Mouse (Mus musculus): ENCODE measurements around the gene Mrnip. TPM values are rescaled to one million over a fixed set of nuclear protein-coding genes. Genes with fewer than 3 reads are reported as not detected.

Mrnip gene
- polyA plus RNA-seq, 2 experiments: 7.6 to 8.5 TPM

GRCm38 (mm10) chr11:50132265-50132664 lies 42.0 kb upstream of the Mrnip start:
- Histone ChIP-seq H3K27ac (no peak overlapping the region), H3K4me3 (ENCODE audit: insufficient read depth in 1 of 2, low read depth in 2 of 2, low read length in 2 of 2) (peak overlapping the region; percentile 67 to 89), H3K36me3 (replicated peaks; ENCODE audit: control insufficient read depth, insufficient read depth, low read depth) (peaks cover 4% of the 10 kb centered on the region; the same call in 1 of the 2 replicates), H3K4me1 (replicated peaks; ENCODE audit: control insufficient read depth in 2 of 2, insufficient read depth in 2 of 2, low read length in 1 of 2) (peaks cover 14 to 15% of the 10 kb centered on the region in 2 experiments), H3K27me3 (ENCODE audit: control insufficient read depth, insufficient read depth, low read length) (no peaks in the 10 kb centered on the region), H3K9ac (replicated peaks) (peak overlapping the region; percentile 82; the same call in 1 of the 2 replicates), H3K9me3 (ENCODE audit: control insufficient read depth, low read length) (no peaks in the 10 kb centered on the region), H3K4me2 (ENCODE audit: low read depth) (peak overlapping the region; percentile 91)
- ATAC-seq (ENCODE audit: insufficient read depth) (no peak), DNase-seq (ENCODE audit: low read depth in 3 of 3, low spot score in 3 of 3) (no peak)
- TF ChIP-seq EP300 (IDR thresholded peaks at IDR 0.05; ENCODE audit: low read depth) (no peak), CTCF (IDR thresholded peaks at IDR 0.05; ENCODE audit: low read depth) (no peak)
- WGBS (ENCODE audit: insufficient replicate concordance): 71% methylated on average over 6 of the region's 6 CpGs

DNA sequence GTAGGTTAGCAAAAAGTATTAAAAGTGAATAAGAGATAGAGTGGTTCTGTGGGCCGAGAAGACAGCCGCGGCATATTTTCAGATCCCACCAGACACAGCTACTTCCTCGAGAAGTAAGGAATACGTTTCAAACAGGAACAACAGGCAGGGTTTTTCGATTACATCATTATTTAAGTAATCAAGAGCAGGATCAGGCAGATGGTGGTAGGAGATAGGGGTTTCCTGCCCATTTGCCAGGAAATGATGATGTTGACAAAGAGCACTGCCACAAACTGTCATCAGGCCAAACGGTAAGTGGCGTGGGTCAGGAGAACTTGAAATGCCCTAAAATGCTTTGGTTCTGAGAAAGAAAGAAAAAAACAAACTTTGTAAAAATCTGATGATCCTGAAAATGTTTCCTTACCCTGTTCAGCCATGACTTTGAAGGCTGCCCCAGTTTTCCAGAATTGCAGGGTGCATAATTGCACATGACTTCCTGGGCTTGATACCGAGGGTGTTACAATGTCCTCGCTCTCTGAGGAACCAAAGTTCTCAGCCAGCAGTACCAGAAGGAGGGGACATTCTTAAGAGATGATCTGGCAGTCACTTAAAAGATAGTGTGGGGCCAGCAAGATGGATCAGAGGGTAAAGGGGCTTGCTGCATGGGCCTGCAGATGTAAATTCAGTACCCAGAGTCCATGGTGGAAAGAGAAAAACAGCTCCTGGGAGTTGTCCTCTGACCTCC lies 39.9 kb upstream of the Mrnip start:
- peak overlapping the region; percentile 16; the same call in 1 of the 2 replicates for H3K4me2 ChIP-seq (ENCODE audit: low read depth)
- WGBS (ENCODE audit: insufficient replicate concordance): 22% methylated on average over 10 of the region's 10 CpGs
- DNase-seq (ENCODE audit: low read depth in 3 of 3, low spot score in 3 of 3) (no peak), ATAC-seq (ENCODE audit: insufficient read depth) (no peak)
- no peaks in the 10 kb centered on the region for H3K27me3 ChIP-seq (ENCODE audit: control insufficient read depth, insufficient read depth, low read length)
- no peaks in the 10 kb centered on the region for H3K9me3 ChIP-seq (ENCODE audit: control insufficient read depth, low read length)
- peak overlapping the region; percentile 20; the same call in 1 of the 2 replicates for H3K27ac ChIP-seq
- no peak overlapping the region for H3K9ac ChIP-seq (replicated peaks)
- H3K36me3 ChIP-seq (replicated peaks; ENCODE audit: control insufficient read depth, insufficient read depth, low read depth): peaks cover 4% of the 10 kb centered on the region; the same call in 1 of the 2 replicates
- H3K4me1 ChIP-seq (replicated peaks; ENCODE audit: control insufficient read depth in 2 of 2, insufficient read depth in 2 of 2, low read length in 1 of 2): peaks cover 10 to 11% of the 10 kb centered on the region in 2 experiments
- no peak overlapping the region for H3K4me3 ChIP-seq (ENCODE audit: insufficient read depth in 1 of 2, low read depth in 2 of 2, low read length in 2 of 2)
- TF ChIP-seq EP300 (IDR thresholded peaks at IDR 0.05; ENCODE audit: low read depth) (0 out of 2 replicates have a peak, but pooled peaks have one; percentile 33), CTCF (IDR thresholded peaks at IDR 0.05; ENCODE audit: low read depth) (no peak)

- Histone ChIP-seq H3K4me2 (ENCODE audit: low read depth) (no peak overlapping the region), H3K27ac (no peak overlapping the region), H3K9me3 (ENCODE audit: control insufficient read depth, low read length) (no peaks in the 10 kb centered on the region), H3K4me3 (ENCODE audit: insufficient read depth in 1 of 2, low read depth in 2 of 2, low read length in 2 of 2) (no peak overlapping the region), H3K9ac (replicated peaks) (no peak overlapping the region), H3K4me1 (replicated peaks; ENCODE audit: control insufficient read depth in 2 of 2, insufficient read depth in 2 of 2, low read length in 1 of 2) (peaks cover 10 to 11% of the 10 kb centered on the region in 2 experiments), H3K36me3 (replicated peaks; ENCODE audit: control insufficient read depth, insufficient read depth, low read depth) (peaks cover 13% of the 10 kb centered on the region), H3K27me3 (ENCODE audit: control insufficient read depth, insufficient read depth, low read length) (no peaks in the 10 kb centered on the region)
- TF ChIP-seq CTCF (IDR thresholded peaks at IDR 0.05; ENCODE audit: low read depth) (no peak), EP300 (IDR thresholded peaks at IDR 0.05; ENCODE audit: low read depth) (no peak)
- WGBS (ENCODE audit: insufficient replicate concordance): 60% methylated on average over 10 of the region's 10 CpGs
- DNase-seq (ENCODE audit: low read depth in 3 of 3, low spot score in 3 of 3) (no peak), ATAC-seq (ENCODE audit: insufficient read depth) (no peak)
These were observed 35.9 kb upstream of the Mrnip start for GRCm38 (mm10) chr11:50138206-50138822.

DNA sequence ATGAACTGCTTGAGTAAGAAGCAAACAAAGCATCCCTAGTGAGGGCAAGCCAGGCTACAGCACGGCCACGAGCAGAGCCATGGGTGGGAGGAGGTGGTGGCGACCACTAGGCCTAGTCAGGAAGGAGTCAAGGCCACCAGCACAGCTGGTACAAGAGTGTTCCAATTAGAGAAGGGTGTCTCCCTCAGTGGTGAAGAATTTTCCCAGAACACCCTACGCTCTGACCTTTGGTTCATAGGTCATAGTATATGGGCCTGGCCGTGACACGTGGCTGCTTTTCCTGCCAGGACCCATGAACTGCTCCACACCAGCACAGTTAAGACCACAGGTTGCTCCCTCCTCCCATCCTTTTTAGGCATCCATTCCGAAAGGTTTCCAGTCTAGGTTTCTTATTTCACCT lies 34.7 kb upstream of the Mrnip start:
- Histone ChIP-seq H3K27ac (no peak overlapping the region), H3K9me3 (ENCODE audit: control insufficient read depth, low read length) (no peaks in the 10 kb centered on the region), H3K4me2 (ENCODE audit: low read depth) (no peak overlapping the region), H3K4me3 (ENCODE audit: insufficient read depth in 1 of 2, low read depth in 2 of 2, low read length in 2 of 2) (no peak overlapping the region), H3K9ac (replicated peaks) (no peak overlapping the region), H3K4me1 (replicated peaks; ENCODE audit: control insufficient read depth in 2 of 2, insufficient read depth in 2 of 2, low read length in 1 of 2) (peaks cover under 1 to 1% of the 10 kb centered on the region in 2 experiments), H3K27me3 (ENCODE audit: control insufficient read depth, insufficient read depth, low read length) (no peaks in the 10 kb centered on the region), H3K36me3 (replicated peaks; ENCODE audit: control insufficient read depth, insufficient read depth, low read depth) (peaks cover 13% of the 10 kb centered on the region)
- TF ChIP-seq CTCF (IDR thresholded peaks at IDR 0.05; ENCODE audit: low read depth) (no peak), EP300 (IDR thresholded peaks at IDR 0.05; ENCODE audit: low read depth) (no peak)
- ATAC-seq (ENCODE audit: insufficient read depth): 0 out of 2 replicates have a peak, but pooled peaks have one; percentile 28
- WGBS (ENCODE audit: insufficient replicate concordance): 67% methylated on average over 7 of the region's 7 CpGs
- DNase-seq (ENCODE audit: low read depth in 3 of 3, low spot score in 3 of 3): no peak

DNA sequence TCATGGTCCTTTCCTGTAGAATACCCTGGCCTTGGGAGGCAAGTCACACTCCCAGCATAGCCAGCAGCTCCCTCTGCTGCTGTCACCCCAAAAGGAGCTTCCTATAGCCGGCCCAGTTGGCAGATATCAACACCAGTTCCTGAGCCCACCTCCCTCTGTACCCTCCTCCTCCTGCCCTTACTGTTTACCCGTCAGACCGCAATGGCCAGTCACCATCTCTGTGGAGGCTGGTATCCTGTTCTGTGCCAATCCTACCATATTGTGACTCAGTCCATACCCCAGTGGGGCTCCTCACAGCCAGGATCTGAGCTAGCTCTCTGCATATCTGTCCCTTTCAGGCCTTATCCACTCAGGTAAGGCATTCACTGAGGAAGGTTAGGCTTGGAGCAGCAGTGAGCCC lies 28.7 kb upstream of the Mrnip start:
- Histone ChIP-seq H3K27me3 (ENCODE audit: control insufficient read depth, insufficient read depth, low read length) (no peaks in the 10 kb centered on the region), H3K36me3 (replicated peaks; ENCODE audit: control insufficient read depth, insufficient read depth, low read depth) (peaks cover 16% of the 10 kb centered on the region), H3K27ac (no peak overlapping the region), H3K4me3 (ENCODE audit: insufficient read depth in 1 of 2, low read depth in 2 of 2, low read length in 2 of 2) (no peak overlapping the region), H3K9ac (replicated peaks) (no peak overlapping the region), H3K4me1 (replicated peaks; ENCODE audit: control insufficient read depth in 2 of 2, insufficient read depth in 2 of 2, low read length in 1 of 2) (no peaks in the 10 kb centered on the region), H3K4me2 (ENCODE audit: low read depth) (no peak overlapping the region), H3K9me3 (ENCODE audit: control insufficient read depth, low read length) (no peaks in the 10 kb centered on the region)
- DNase-seq (ENCODE audit: low read depth in 3 of 3, low spot score in 3 of 3) (no peak), ATAC-seq (ENCODE audit: insufficient read depth) (no peak)
- WGBS (ENCODE audit: insufficient replicate concordance): 84% methylated on average over 3 of the region's 3 CpGs
- TF ChIP-seq EP300 (IDR thresholded peaks at IDR 0.05; ENCODE audit: low read depth) (no peak), CTCF (IDR thresholded peaks at IDR 0.05; ENCODE audit: low read depth) (no peak)

Measured in liver, embryonic 14.5 days (tissue).